Mouse (Mus musculus) right cerebral cortex, postnatal 25 days (tissue): ENCODE data around the gene Yif1b.

ENCODE experiments used
- DNase-seq: peaks from one replicate; pipeline ENCODE4 v3.0.0; 2022

Yif1b gene

GRCm38 (mm10) chr7:29246015-29246414 lies 7.9 kb downstream of the Yif1b start:
- no peak for DNase-seq

GRCm38 (mm10) chr7:29246619-29247313 lies 8.6 kb downstream of the Yif1b start:
- no peak for DNase-seq

GRCm38 (mm10) chr7:29247314-29247700 lies 9.2 kb downstream of the Yif1b start:
- DNase-seq, result peak; percentile 64

- no peak for DNase-seq
These were observed 9.6 kb downstream of the Yif1b start for GRCm38 (mm10) chr7:29247706-29248105.

- DNase-seq, result no peak
These were observed 10.2 kb downstream of the Yif1b start, which contains the start of gene 2200002D01Rik for GRCm38 (mm10) chr7:29248261-29248841. 2200002D01Rik (minus strand) TSS chr7:29248466.

GRCm38 (mm10) chr7:29251166-29251565 lies 13.0 kb downstream of the Yif1b start:
- no peak for DNase-seq

- no peak for DNase-seq
These were observed 15.7 kb downstream of the Yif1b start for GRCm38 (mm10) chr7:29253842-29254241.

- DNase-seq, result no peak
These were observed 17.7 kb downstream of the Yif1b start for GRCm38 (mm10) chr7:29255875-29256274.

- no peak for DNase-seq
These were observed 19.2 kb downstream of the Yif1b start for GRCm38 (mm10) chr7:29257368-29257767.

- no peak for DNase-seq
These were observed 21.9 kb downstream of the Yif1b start for GRCm38 (mm10) chr7:29259781-29260730.

- no peak for DNase-seq
These were observed 24.0 kb downstream of the Yif1b start for GRCm38 (mm10) chr7:29262151-29262550.

- no peak for DNase-seq
These were observed 25.7 kb downstream of the Yif1b start for GRCm38 (mm10) chr7:29263831-29264230.

GRCm38 (mm10) chr7:29265636-29266035 lies 27.5 kb downstream of the Yif1b start:
- no peak for DNase-seq

- no peak for DNase-seq
These were observed 28.8 kb downstream of the Yif1b start for GRCm38 (mm10) chr7:29266931-29267330.

- no peak for DNase-seq
These were observed 32.3 kb downstream of the Yif1b start for GRCm38 (mm10) chr7:29270445-29270844.

GRCm38 (mm10) chr7:29271687-29272465 lies 33.7 kb downstream of the Yif1b start:
- peak; percentile 36 for DNase-seq

- no peak for DNase-seq
These were observed 38.6 kb downstream of the Yif1b start for GRCm38 (mm10) chr7:29276715-29277114.

GRCm38 (mm10) chr7:29277510-29277909 lies 39.4 kb downstream of the Yif1b start:
- no peak for DNase-seq

GRCm38 (mm10) chr7:29279261-29279660 lies 41.1 kb downstream of the Yif1b start:
- no peak for DNase-seq

GRCm38 (mm10) chr7:29279924-29280323 lies 41.8 kb downstream of the Yif1b start:
- DNase-seq, result no peak

GRCm38 (mm10) chr7:29280801-29281200 lies 42.7 kb downstream of the Yif1b start:
- no peak for DNase-seq

GRCm38 (mm10) chr7:29281201-29282073 lies 43.3 kb downstream of the Yif1b start, which contains the start of gene Spint2:
Spint2 (minus strand) TSS chr7:29281912.
- DNase-seq, result peak; percentile 58
